Mouse (Mus musculus) layer of hippocampus, adult 2 months (tissue): ENCODE measurements at regions not wholly inside any gene's neighbourhood (a gene's known extent, or its start where the extent isn't known, plus 50 kb on each side); places are given as distances from the start of the nearest gene placed in this dataset.

Source experiments
- DNase-seq, 2 experiments: peaks; one replicate each; pipeline ENCODE4 v3.0.0; 2022; ENCODE audit warnings: low spot score in 2 of 2
- H3K27ac ChIP-seq: fragments of 200-600 bp; 2 replicates; pipeline ENCODE4 v1.8.1; 2022
- H3K4me3 ChIP-seq: fragments of 200-600 bp; 2 replicates; pipeline ENCODE4 v1.8.1; 2022; ENCODE audit warnings: mild to moderate bottlenecking
- CTCF ChIP-seq: fragments of 200-600 bp; conservative IDR thresholded peaks from 2 replicates; pipeline ENCODE4 v1.8.1; 2022; ENCODE audit warnings: antibody characterized with exemption, mild to moderate bottlenecking, moderate library complexity

DNA sequence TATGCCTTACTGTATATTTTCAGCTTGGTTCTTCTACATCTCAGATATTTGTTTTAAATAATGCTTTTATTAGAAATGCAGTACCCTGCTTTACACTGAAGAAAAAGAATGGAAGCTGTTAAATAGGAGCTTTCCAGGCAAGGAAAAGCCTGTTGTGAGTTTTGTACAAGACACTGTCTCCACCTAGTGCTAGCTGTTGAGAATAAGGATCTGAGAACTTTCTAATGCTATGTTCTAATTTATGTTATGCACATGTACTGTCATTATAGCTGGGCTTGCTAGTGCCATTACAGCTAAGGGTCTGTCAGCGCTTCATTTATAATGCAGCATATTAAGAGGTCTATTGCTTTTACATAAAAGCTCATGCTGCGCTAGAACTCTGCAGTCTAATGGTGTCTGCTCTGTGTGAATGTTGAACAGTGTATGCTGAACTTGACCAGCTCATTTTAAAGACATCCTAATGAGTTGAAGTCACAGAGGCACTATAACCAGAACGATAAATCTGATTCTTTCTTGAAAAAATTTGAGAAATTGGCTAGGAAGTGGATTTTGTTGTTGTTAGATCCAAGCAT lies 315.4 kb upstream of the Dnajc24 start:
- peak; percentile 81 for TF ChIP-seq CTCF
- Histone ChIP-seq H3K27ac (no peak overlapping the region), H3K4me3 (no peak overlapping the region)
- DNase-seq: peak; percentile 6 to 13

DNA sequence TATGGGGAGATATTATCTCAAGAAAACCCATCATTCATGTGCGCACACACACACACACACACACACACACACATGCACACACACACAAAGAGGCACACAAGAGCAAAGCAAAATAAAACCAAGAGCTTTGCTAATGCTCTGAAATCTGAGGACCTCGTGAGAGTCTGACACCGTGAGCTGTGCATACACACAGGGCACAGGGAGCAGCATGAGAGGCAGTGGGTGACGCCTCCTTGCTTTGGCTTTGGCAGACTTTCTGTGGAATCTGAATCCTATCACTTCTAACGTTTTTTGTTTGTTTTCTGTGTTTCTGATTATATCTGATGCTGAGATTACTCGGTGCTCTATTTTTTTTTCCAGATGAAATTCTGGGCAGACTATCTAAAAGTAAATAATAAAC lies 343.4 kb upstream of the Dnajc24 start:
- Histone ChIP-seq H3K27ac (no peak overlapping the region), H3K4me3 (no peak overlapping the region)
- TF ChIP-seq CTCF: no peak
- DNase-seq: no peak

DNA sequence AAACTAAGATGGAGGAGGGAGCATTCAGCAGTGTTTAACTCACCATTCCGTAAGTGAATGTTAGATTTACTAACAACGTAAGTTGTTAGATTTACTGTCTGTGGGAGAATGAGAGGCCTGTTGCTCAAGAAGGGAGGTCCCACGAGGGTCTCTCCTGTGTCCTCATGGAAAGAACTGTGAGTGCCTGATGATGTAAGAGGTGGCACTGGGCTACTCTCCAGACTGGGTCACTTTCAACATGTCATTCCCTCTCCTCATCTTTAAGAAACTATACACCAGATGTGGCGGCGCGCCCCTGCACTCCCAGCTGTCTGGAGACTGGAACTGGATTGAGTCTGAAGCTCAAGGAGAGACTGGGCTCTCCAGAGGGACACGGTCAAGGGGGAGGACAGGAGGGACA lies 343.9 kb upstream of the Dnajc24 start:
- DNase-seq: no peak
- no peak overlapping the region for H3K4me3 ChIP-seq
- no peak for TF ChIP-seq CTCF
- H3K27ac ChIP-seq: no peak overlapping the region

DNA sequence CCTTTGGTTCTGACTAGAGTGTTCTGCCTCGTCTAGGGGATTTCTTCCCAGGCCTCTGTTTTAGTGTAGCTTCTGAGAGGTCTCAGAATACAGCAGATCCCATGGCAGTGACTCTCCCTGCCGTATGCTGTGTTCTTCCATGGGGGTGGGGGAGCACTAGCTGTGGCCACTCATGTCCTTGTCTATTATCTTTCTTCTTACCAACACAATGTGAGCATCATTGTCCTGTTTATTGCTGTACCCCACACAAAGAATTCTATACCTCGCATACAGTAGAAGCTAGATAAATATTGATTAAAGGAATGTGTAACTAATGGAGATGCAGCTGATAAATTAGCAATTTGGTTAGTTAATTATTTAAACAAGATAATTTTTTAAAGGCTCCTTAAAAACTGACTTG lies 337.5 kb upstream of the Mpped2 start:
- no peak for TF ChIP-seq CTCF
- Histone ChIP-seq H3K4me3 (no peak overlapping the region), H3K27ac (no peak overlapping the region)
- DNase-seq: no peak

DNA sequence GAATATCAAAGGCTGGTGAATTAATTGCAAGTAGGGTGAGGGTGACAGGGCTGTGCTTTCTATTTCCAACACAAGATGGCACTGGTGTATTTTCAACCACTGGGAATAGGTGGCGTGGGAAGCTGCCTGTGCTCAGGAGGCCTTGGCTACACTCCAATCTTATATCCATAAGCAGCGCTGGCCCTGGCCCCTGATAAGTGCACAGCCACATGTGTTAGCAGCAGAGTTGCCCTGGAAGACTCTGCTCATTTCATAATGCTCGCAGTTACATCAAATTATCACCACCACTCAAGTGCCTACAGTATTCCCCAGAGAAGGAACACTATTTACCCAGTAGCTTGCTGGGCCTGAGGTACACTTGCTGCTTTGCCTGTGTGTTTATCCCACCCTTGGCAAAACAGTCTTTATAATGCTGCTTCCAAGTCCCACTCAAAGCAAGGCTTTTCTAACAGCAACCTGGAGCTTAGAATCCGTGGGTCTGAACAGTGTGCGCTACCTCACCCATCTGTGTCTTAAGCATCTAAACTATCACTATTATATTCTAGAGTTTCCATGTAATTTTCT lies 337.0 kb upstream of the Mpped2 start:
- TF ChIP-seq CTCF: peak; percentile 96
- peak; percentile 71 to 72 for DNase-seq
- Histone ChIP-seq H3K4me3 (no peak overlapping the region), H3K27ac (no peak overlapping the region)

DNA sequence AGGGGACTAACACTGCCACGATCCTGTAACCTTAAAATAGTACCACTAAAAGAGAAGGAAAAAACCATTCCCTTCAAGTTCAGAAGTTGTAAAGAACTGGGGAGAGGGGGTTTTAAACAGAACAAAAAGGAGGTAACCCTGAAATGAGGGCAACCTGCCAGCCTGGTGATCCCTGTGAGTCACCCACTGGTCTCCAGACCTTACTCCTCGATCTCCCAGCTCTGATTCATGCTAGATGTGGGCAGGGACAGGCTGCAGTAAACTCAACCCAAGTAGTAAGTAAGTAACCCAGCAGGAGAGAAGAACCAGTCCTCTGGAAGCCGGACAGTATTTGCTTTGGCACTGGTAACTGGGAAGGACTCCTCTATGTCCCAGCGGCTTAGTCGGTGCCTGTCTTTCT lies 324.4 kb upstream of the Mpped2 start:
- Histone ChIP-seq H3K4me3 (no peak overlapping the region), H3K27ac (no peak overlapping the region)
- TF ChIP-seq CTCF: no peak
- no peak for DNase-seq

DNA sequence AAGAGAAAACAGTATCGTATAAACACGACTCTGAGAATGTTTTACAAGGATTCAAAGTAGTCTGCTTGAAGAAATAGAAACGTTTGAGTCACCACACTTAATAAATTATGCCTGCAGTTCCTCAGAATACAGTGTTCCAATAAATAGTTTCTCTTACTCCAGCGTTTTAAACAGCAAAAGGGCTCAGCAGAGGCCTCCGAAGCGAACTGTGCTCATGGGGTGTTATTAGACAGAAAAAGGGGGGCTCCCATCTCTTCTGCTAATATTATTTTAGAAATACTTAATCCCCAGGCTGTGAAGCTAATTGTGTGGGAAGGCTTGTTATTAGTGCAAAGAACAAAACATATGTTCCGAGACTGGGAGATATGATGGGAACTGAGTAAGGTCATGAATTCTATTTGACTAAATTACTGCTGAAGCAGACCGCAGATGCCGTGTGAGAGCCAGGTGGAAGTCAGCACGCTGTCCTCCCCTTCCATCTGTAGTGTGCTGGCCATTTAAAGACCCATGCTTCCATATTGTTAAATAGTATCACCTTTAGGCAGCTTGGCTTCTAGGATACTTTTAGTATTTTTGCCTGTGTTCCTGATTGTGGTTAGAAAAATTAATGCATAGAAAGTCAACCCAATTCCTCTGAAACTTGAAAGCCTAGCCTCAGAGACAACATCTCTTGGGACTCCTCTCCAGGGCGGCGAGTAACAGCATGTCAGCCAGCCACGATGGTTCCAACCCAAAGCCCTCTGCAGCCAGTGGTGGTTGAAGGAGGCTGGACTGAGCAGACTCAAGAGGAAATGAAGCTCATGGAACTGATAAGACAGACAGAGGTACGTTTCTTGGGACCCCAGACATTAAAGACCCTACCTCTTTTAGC lies 309.4 kb upstream of the Mpped2 start:
- no peak overlapping the region for H3K27ac ChIP-seq
- no peak for TF ChIP-seq CTCF
- DNase-seq: no peak
- no peak overlapping the region for H3K4me3 ChIP-seq

DNA sequence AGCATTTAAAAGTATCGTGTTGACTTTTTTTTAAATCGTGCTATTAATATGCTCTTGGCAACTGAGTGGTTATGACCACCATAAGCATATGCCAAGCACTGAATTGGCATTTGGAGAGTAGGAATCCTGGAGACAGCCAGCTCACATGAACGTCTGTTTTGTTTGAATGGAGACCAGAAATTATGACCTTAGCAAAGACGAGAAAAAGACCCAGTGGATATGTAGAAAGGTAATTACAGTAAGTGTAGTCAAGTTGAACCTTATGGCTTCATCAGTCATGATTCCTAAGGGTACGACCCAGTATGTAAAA lies 308.8 kb upstream of the Mpped2 start:
- Histone ChIP-seq H3K27ac (no peak overlapping the region), H3K4me3 (no peak overlapping the region)
- TF ChIP-seq CTCF: no peak
- no peak for DNase-seq

DNA sequence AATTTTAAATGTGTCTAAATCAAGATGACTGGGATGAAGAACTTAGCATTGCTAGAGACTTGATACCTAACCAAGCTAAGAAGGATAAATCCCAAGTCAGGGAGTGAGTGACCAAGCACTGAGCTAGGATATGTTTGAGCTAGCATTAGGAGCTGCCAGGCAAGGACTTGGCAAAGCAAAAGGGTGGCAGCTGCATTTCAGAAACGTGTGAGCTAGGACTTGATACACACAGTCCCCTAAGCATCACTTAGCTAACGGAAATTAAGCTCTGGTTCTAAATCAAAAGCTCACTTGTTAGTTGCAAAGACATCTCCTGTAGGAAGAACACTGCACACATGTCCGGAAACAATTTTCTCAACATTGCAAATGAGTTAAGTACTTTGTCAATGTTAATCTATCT lies 308.2 kb upstream of the Mpped2 start:
- no peak for TF ChIP-seq CTCF

DNA sequence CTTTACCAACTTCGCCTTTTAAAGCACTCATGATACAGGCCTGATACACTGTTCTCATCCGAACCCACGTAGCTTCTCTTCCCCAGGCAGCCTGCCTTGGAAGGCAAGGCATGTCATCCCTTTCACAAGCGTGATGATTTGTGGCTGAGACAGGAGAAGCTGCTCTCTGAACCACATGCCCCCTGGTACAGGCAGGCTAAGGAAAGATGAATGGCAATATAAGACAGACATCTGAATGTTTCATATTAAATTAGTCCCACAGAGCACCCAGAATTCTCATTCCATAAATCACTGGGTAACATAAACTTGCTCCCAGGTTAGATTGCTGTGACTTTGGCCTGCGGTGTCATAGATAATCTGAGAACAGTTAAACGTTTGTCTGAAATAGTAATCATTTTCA lies 280.9 kb upstream of the Mpped2 start:
- Histone ChIP-seq H3K27ac (no peak overlapping the region), H3K4me3 (no peak overlapping the region)
- no peak for DNase-seq
- TF ChIP-seq CTCF: no peak

More for the DNA sequence above, 308.2 kb upstream of the Mpped2 start:
- DNase-seq: peak; percentile 12 to 17
- no peak overlapping the region for H3K27ac ChIP-seq
- no peak overlapping the region for H3K4me3 ChIP-seq

DNA sequence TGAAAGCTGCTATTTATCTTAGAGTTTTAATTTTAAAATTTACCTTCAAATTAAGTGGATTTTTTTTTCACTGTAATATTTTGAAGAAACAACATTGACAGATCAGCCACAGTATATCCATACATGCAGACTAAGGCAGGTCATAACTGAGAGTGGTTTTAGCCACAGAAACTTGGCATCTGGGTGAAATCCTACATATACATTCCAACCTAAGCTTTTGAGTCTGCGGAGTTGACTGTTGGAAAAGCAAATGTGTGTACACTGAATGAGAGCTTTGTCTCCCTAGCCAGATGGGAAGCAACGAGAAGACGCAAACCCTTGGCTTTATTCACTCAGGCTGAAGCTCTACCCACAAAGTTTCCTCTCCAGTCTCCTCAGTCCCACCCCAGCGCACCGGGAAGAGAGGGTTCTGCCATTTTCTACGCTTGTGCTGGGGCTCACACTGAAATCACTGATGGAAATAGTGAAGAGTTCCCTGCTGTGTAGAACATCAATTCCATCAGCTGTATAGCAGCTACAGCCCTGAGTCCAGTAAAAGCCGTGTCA lies 277.5 kb upstream of the Mpped2 start:
- no peak for DNase-seq
- no peak for TF ChIP-seq CTCF
- Histone ChIP-seq H3K4me3 (no peak overlapping the region), H3K27ac (no peak overlapping the region)

DNA sequence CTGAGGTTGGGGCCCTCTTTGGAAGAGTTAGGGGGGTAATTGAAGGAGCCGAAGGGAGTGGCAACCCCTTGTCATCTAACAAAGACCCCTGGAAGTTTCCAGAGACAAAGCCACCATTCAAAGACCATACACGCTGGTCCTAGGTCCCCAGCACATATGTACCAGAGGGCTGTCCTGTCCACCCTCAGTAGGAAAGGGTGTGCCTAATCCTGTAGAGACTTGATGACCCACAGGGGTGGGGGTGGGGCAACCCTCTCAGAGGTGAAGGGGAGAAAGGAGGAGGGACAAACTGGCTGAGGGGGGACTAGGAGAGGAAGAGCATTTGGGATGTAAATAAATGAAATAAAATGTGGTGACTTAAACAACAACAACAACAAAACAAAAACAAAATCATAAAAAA lies 274.9 kb upstream of the Mpped2 start:
- no peak for DNase-seq
- Histone ChIP-seq H3K4me3 (no peak overlapping the region), H3K27ac (no peak overlapping the region)
- no peak for TF ChIP-seq CTCF

DNA sequence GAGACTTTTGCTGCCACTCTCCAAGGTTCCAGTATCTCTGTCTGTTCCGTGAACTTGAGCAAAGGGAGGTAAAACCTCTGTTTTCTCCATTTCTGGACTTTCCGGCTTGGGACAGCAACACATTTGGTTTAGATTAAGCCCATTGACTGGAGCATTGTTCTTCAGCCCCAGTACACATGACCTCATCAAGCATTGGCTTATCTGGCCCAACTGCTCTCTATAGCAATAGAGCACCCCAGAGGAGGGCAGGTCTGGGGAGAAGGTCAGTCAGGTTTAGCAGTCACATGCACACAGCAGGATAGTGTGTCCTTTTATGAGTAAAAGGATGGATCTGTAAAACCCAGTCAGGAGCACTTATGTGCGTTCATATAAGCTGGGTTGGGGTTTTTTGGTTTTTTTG lies 268.1 kb upstream of the Mpped2 start:
- DNase-seq: no peak
- Histone ChIP-seq H3K4me3 (no peak overlapping the region), H3K27ac (no peak overlapping the region)
- TF ChIP-seq CTCF: no peak

DNA sequence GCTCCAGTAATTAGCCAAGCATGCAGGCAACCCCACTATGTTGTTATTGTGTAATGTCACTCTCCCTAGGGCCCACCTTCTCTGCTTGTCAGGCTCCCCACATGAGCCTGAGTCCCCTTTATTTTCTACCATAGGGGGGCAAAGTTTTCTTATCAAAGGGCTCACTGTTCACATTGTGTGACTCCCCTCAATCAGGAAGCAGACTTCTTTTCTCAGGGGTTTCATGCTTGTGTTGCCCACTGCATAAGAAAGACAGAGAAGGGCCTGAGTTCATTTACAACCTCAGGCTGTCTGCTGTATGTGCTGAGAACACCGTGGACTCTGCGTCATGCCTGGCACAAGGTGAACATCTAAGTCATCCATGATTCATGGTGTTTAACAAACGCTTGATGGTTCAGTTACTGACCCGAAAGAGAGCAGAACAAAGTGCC lies 267.6 kb upstream of the Mpped2 start:
- Histone ChIP-seq H3K27ac (no peak overlapping the region), H3K4me3 (no peak overlapping the region)
- TF ChIP-seq CTCF: no peak
- no peak for DNase-seq
